Mouse (Mus musculus): ENCODE data around the gene Pim1.

Gene Pim1

GRCm38 (mm10) chr17:29528568-29529187 is 38.1 kb downstream of the Pim1 start:
- no peak for DNase-seq (ENCODE audit: low spot score)

- DNase-seq (ENCODE audit: low spot score) = no peak
Measured at GRCm38 (mm10) chr17:29530508-29530907, 40.0 kb downstream of the Pim1 start.

- no peak for DNase-seq (ENCODE audit: low spot score)
Measured at GRCm38 (mm10) chr17:29531278-29531677, 40.7 kb downstream of the Pim1 start.

GRCm38 (mm10) chr17:29531757-29532384 is 41.3 kb downstream of the Pim1 start:
- no peak for DNase-seq (ENCODE audit: low spot score)

GRCm38 (mm10) chr17:29533866-29534265 is 43.3 kb downstream of the Pim1 start:
- no peak for DNase-seq (ENCODE audit: low spot score)

- DNase-seq (ENCODE audit: low spot score) = no peak
Measured at GRCm38 (mm10) chr17:29540426-29540825, 49.9 kb downstream of the Pim1 start.

GRCm38 (mm10) chr17:29541419-29541818 is 50.9 kb downstream of the Pim1 start:
- no peak for DNase-seq (ENCODE audit: low spot score)

- DNase-seq (ENCODE audit: low spot score) = no peak
Measured at GRCm38 (mm10) chr17:29542831-29543690, 52.5 kb downstream of the Pim1 start.

GRCm38 (mm10) chr17:29544064-29544463 is 53.5 kb downstream of the Pim1 start:
- no peak for DNase-seq (ENCODE audit: low spot score)

- DNase-seq (ENCODE audit: low spot score) = no peak
Measured at GRCm38 (mm10) chr17:29545241-29545640, 54.7 kb downstream of the Pim1 start.
